Mouse (Mus musculus) forebrain, embryonic 13.5 days (tissue): ENCODE data around the gene Vmn2r16. TPM values are rescaled to one million over a fixed set of nuclear protein-coding genes. Genes with fewer than 3 reads are reported as not detected.

Source experiments
- ATAC-seq: fragments of 200-750 bp; cut with Nextera tagmentation; 2 replicates; pipeline ENCODE4 v1.8.0; 2017
- H3K27ac ChIP-seq: fragments of 300-500 bp; sonication (generic); 2 replicates; pipeline ENCODE4 v1.5.1; 2015; ENCODE audit warnings: inconsistent platforms, mild to moderate bottlenecking, moderate library complexity
- H3K27me3 ChIP-seq: fragments of 300-500 bp; sonication (generic); 2 replicates; pipeline ENCODE4 v1.6.1; 2015; ENCODE audit warnings: mild to moderate bottlenecking, inconsistent platforms
- H3K36me3 ChIP-seq: fragments of 300-500 bp; sonication (generic); 2 replicates; pipeline ENCODE4 v1.6.1; 2015; ENCODE audit warnings: mild to moderate bottlenecking, inconsistent platforms; ENCODE audit not compliant: poor library complexity, severe bottlenecking
- H3K4me1 ChIP-seq: fragments of 300-500 bp; sonication (generic); 2 replicates; pipeline ENCODE4 v1.6.1; 2015; ENCODE audit warnings: inconsistent platforms
- H3K4me2 ChIP-seq: fragments of 300-500 bp; sonication (generic); 2 replicates; pipeline ENCODE4 v1.6.1; 2015; ENCODE audit warnings: inconsistent platforms, mild to moderate bottlenecking, moderate library complexity
- H3K4me3 ChIP-seq: fragments of 300-500 bp; sonication (generic); 2 replicates; pipeline ENCODE4 v1.5.1; 2015; ENCODE audit warnings: mild to moderate bottlenecking, inconsistent platforms
- H3K9ac ChIP-seq: fragments of 300-500 bp; sonication (generic); 2 replicates; pipeline ENCODE4 v1.6.1; 2015; ENCODE audit warnings: mild to moderate bottlenecking, inconsistent platforms
- H3K9me3 ChIP-seq: fragments of 300-500 bp; sonication (generic); replicated peaks from 2 replicates; pipeline ENCODE4 v1.6.1; 2016; ENCODE audit warnings: inconsistent platforms
- WGBS: fragments of 180-500 bp; shearing (Covaris S2); methylation state at CpG from one replicate; pipeline ENCODE4 v1.1.7; 2015; 5-methylcytosine and 5-hydroxymethylcytosine counted together
- polyA plus RNA-seq: library from polyadenylated mRNA; unstranded; fragments of >200 nt; fragmentation: Nextera tagmentation; extraction: Ambion mirVana; gene quantifications from 2 replicates; pipeline ENCODE4 v1.2.1, GENCODE M21; 2015

The Vmn2r16 gene
- not detected in 2 replicates for polyA plus RNA-seq

DNA sequence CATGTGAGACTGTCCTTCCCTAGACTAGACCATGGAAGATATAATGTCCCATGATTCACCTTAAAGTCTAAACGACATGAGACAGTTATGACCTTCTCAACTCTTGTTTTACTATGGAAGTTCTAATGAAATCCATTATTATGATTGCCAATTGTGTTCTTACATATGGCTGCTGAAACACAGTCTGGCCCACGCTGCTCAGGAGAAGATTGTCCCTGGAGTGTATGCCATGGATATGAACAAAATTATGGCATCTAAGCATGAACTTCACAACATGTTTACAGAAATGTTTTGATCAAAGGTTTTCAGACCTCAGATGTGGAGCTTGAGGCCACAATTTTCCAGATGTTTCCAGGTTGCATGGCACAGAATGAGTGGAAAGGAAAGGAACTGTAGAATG, at the start of gene Vmn2r16:
TSS of gene Vmn2r16 (plus strand) at position 301 of the 400 bp plus-strand sequence.
- Histone ChIP-seq H3K27ac (no peak within 1 kb of the TSS), H3K9ac (no peak within 1 kb of the TSS), H3K27me3 (no peaks in the 10 kb centered on the region), H3K4me1 (no peaks in the 10 kb centered on the region), H3K4me2 (no peak within 1 kb of the TSS), H3K4me3 (no peak within 1 kb of the TSS), H3K36me3 (no peaks in the 10 kb centered on the region), H3K9me3 (peaks cover 34% of the 10 kb centered on the region)
- no peak for ATAC-seq
- WGBS: 59% methylated on average over 2 of the region's 2 CpGs

DNA sequence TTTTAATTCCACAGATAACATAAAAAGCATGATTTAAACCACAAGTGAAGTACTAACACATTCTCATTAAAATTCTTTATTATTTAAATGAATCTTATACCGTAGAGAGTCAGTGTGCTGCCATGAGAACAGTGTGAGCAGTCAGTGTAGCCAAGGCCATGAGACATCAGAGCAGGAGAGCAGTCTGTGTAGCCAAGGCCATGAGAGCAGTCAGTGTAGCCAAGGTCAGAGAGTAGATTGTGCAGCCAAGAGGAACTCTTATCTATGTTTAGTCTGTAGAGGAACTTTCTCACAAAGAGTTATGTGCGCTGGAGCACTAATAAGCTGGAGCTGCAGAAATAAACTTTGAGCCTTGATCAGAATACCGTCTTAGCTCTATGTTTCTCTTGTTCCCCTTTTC, 35.3 kb upstream of the Vmn2r16 start:
- Histone ChIP-seq H3K4me1 (no peaks in the 10 kb centered on the region), H3K9me3 (peaks cover 8% of the 10 kb centered on the region), H3K27me3 (no peaks in the 10 kb centered on the region), H3K36me3 (no peaks in the 10 kb centered on the region), H3K4me2 (no peak overlapping the region), H3K9ac (no peak overlapping the region), H3K27ac (no peak overlapping the region), H3K4me3 (no peak overlapping the region)
- ATAC-seq: no peak
- 84% methylated on average over 3 of the region's 3 CpGs for WGBS

DNA sequence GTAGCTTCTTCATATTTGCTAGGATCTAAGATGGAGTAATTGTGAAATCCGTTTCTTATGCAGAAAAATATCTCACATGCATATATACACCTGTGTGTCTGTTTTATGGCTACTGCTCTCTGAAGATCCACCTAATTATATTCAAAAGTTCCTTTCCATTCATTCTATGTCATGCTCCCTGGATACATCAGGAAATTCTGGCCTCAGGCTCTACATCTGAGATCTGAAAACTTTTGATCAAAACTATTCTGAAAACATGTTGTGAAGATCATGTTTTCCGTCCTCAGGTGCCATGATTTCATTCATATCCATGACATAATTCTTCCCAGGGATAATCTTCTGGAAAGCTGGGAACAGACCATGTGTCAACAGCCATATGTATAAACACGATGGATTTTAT, 32.4 kb upstream of the Vmn2r16 start, which contains the start of gene Vmn2r15:
TSS of gene Vmn2r15 (minus strand) at position 101 of the 400 bp plus-strand sequence.
- 59% methylated on average over 3 of the region's 3 CpGs for WGBS
- Histone ChIP-seq H3K4me2 (no peak within 1 kb of the TSS), H3K36me3 (no peaks in the 10 kb centered on the region), H3K9ac (no peak within 1 kb of the TSS), H3K4me1 (no peaks in the 10 kb centered on the region), H3K9me3 (peaks cover 6% of the 10 kb centered on the region), H3K27me3 (no peaks in the 10 kb centered on the region), H3K27ac (no peak within 1 kb of the TSS), H3K4me3 (no peak within 1 kb of the TSS)
- ATAC-seq: no peak

DNA sequence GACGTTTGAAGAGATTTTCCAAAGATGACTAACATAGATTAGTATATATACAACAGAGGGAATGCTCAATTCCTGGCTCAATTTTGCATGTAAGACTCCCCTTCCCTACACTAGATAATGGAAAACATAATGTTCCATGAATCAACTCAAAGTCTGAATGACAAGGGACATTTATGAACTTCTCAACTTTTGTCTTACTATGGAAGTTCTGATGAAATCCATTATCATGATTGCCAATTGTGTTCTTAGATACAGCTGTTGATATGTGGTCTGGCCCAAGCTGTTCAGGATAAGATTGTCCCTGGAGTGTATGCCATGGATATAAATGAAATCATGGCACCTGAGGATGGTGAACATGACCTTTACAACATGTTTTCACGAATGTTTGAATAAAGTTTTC, 89.4 kb downstream of the Vmn2r16 start, which contains the start of gene Vmn2r17:
TSS of gene Vmn2r17 (plus strand) at position 301 of the 400 bp plus-strand sequence.
- Histone ChIP-seq H3K27me3 (no peaks in the 10 kb centered on the region), H3K4me1 (no peaks in the 10 kb centered on the region), H3K9me3 (peaks cover 9% of the 10 kb centered on the region), H3K9ac (no peak within 1 kb of the TSS), H3K27ac (no peak within 1 kb of the TSS), H3K4me3 (no peak within 1 kb of the TSS), H3K36me3 (no peaks in the 10 kb centered on the region), H3K4me2 (no peak within 1 kb of the TSS)
- ATAC-seq: no peak
- WGBS: 62% methylated on average over 2 of the region's 2 CpGs

Other genes with a start within 250 kb of the Vmn2r16 start
- not detected in 2 replicates for gene Vmn2r12, start 232.2 kb upstream of the Vmn2r16 start, polyA plus RNA-seq
- gene Vmn2r13, start 138.0 kb upstream of the Vmn2r16 start, polyA plus RNA-seq: not detected in 2 replicates
- gene Vmn2r14, start 105.5 kb upstream of the Vmn2r16 start, polyA plus RNA-seq: not detected in 2 replicates
- gene Vmn2r15, start 32.5 kb upstream of the Vmn2r16 start, polyA plus RNA-seq: not detected in 2 replicates
- not detected in 2 replicates for gene Vmn2r17, start 89.5 kb downstream of the Vmn2r16 start, polyA plus RNA-seq
- gene Crlf2, start 228.8 kb downstream of the Vmn2r16 start, polyA plus RNA-seq: 5.8 and 6.8 TPM in 2 replicates